Mouse (Mus musculus): ENCODE data around the gene Pih1d3. TPM values are rescaled to one million over a fixed set of nuclear protein-coding genes. Genes with fewer than 3 reads are reported as not detected.

Gene Pih1d3
- not detected for total RNA-seq (2022)

- no peak for DNase-seq (ENCODE audit: low spot score in 2 of 2)
These were observed at the start of gene Pih1d3, which contains the start of gene 4931428L18Rik for GRCm38 (mm10) chr1:31222564-31222963. Gene Pih1d3 (plus strand): TSS chr1:31222838. Gene 4931428L18Rik (minus strand): TSS chr1:31222684.

GRCm38 (mm10) chr1:31175401-31175800 is 47.2 kb upstream of the Pih1d3 start:
- no peak for DNase-seq (ENCODE audit: low spot score in 2 of 2)

- DNase-seq (ENCODE audit: low spot score in 2 of 2) = no peak
These were observed 46.5 kb upstream of the Pih1d3 start, which contains the start of gene Lgsn for GRCm38 (mm10) chr1:31176101-31176500. Gene Lgsn (plus strand): TSS chr1:31176401.

GRCm38 (mm10) chr1:31178264-31178663 is 44.4 kb upstream of the Pih1d3 start:
- DNase-seq (ENCODE audit: low spot score in 2 of 2) = peak; percentile 69 to 70

- no peak for DNase-seq (ENCODE audit: low spot score in 2 of 2)
These were observed 32.3 kb upstream of the Pih1d3 start for GRCm38 (mm10) chr1:31190237-31190866.

- DNase-seq (ENCODE audit: low spot score in 2 of 2) = no peak
These were observed 27.0 kb upstream of the Pih1d3 start for GRCm38 (mm10) chr1:31195633-31196032.

GRCm38 (mm10) chr1:31196959-31197358 is 25.7 kb upstream of the Pih1d3 start:
- no peak for DNase-seq (ENCODE audit: low spot score in 2 of 2)

- DNase-seq (ENCODE audit: low spot score in 2 of 2) = peak; percentile 3 to 10
These were observed 18.9 kb upstream of the Pih1d3 start for GRCm38 (mm10) chr1:31203771-31204170.

- no peak for DNase-seq (ENCODE audit: low spot score in 2 of 2)
These were observed 17.3 kb upstream of the Pih1d3 start for GRCm38 (mm10) chr1:31205346-31205745.

GRCm38 (mm10) chr1:31205770-31206169 is 16.9 kb upstream of the Pih1d3 start:
- DNase-seq (ENCODE audit: low spot score in 2 of 2) = no peak

GRCm38 (mm10) chr1:31210144-31210543 is 12.5 kb upstream of the Pih1d3 start:
- DNase-seq (ENCODE audit: low spot score in 2 of 2) = peak; percentile 18 to 55

GRCm38 (mm10) chr1:31214831-31215230 is 7.8 kb upstream of the Pih1d3 start:
- DNase-seq (ENCODE audit: low spot score in 2 of 2) = no peak

GRCm38 (mm10) chr1:31220599-31221250 is 1.9 kb upstream of the Pih1d3 start:
- DNase-seq (ENCODE audit: low spot score in 2 of 2) = no peak

GRCm38 (mm10) chr1:31233319-31234036 is 10.8 kb downstream of the Pih1d3 start:
- peak; percentile 28 to 37 for DNase-seq (ENCODE audit: low spot score in 2 of 2)

GRCm38 (mm10) chr1:31260218-31260923 is 37.7 kb downstream of the Pih1d3 start:
- DNase-seq (ENCODE audit: low spot score in 2 of 2) = no peak

Other genes starting within 250 kb of the Pih1d3 start
- not detected for gene AC153137.1, start 244.9 kb upstream of the Pih1d3 start, total RNA-seq (2022)
- not detected for gene Lgsn, start 46.4 kb upstream of the Pih1d3 start, total RNA-seq (2022)
- not detected for gene 4931428L18Rik, start 154 bp upstream of the Pih1d3 start, total RNA-seq (2022)

All from layer of hippocampus, adult 8-10 months (tissue).